Mouse (Mus musculus) embryonic facial prominence, embryonic 10.5 days (tissue): ENCODE measurements around the gene 0610040J01Rik. TPM values are rescaled to one million over a fixed set of nuclear protein-coding genes. Genes with fewer than 3 reads are reported as not detected.
"Not testable (repeated sequence)": the region's sequence is repeated elsewhere in the genome, so short reads cannot be mapped to it uniquely, and the experiment has no call there.

Experiments
- DNase-seq: peaks from one replicate; pipeline ENCODE4 v3.0.0-alpha.2; 2017; ENCODE audit warnings: low spot score
- H3K27ac ChIP-seq: fragments of 300-500 bp; sonication (generic); replicated peaks from 2 replicates; pipeline ENCODE4 v1.5.1; 2016; ENCODE audit warnings: mild to moderate bottlenecking
- H3K27me3 ChIP-seq: fragments of 300-500 bp; sonication (generic); replicated peaks from 2 replicates; pipeline ENCODE4 v1.6.1; 2016; ENCODE audit warnings: low read depth, mild to moderate bottlenecking; ENCODE audit not compliant: poor library complexity, severe bottlenecking
- H3K36me3 ChIP-seq: fragments of 300-500 bp; sonication (generic); replicated peaks from 2 replicates; pipeline ENCODE4 v1.6.1; 2016; ENCODE audit warnings: mild to moderate bottlenecking, moderate library complexity
- H3K4me1 ChIP-seq: fragments of 300-500 bp; sonication (generic); 2 replicates; pipeline ENCODE4 v1.6.1; 2016
- H3K4me3 ChIP-seq: fragments of 300-500 bp; sonication (generic); 2 replicates; pipeline ENCODE4 v1.5.1; 2016; ENCODE audit warnings: mild to moderate bottlenecking, moderate library complexity
- H3K9me3 ChIP-seq: fragments of 300-500 bp; sonication (generic); 2 replicates; pipeline ENCODE4 v1.6.1; 2016; ENCODE audit warnings: mild to moderate bottlenecking
- WGBS: fragments of 180-500 bp; shearing (Covaris S2); methylation state at CpG from one replicate; pipeline ENCODE4 v1.1.7; 2016; 5-methylcytosine and 5-hydroxymethylcytosine counted together
- polyA plus RNA-seq: library from polyadenylated mRNA; unstranded; fragments of >200 nt; fragmentation: Nextera tagmentation; extraction: Ambion mirVana; gene quantifications from 2 replicates; pipeline ENCODE4 v1.2.1, GENCODE M21; 2016

0610040J01Rik gene
- polyA plus RNA-seq, 1 experiment from 2014 or later = 4.5 TPM

DNA sequence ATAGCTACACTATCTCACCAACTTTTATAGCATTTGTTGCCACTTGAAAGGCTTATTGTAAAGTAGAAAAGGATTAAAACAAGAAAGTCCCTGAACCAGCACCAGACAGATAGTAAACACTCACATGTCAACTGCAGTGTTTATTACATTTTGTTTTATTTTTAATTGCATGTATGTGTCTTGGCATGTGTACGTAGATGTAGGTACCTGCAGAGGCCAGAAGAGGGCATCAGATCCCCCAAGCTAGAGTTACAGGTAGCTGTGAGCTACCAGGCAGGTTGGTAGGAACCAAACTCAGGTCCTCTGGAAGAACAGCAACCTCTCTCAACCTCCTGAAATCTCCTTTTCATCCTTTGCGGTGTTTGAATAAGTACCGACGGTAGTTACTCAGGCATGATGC lies 74.9 kb downstream of the 0610040J01Rik start:
- Histone ChIP-seq H3K27me3 (no peaks in the 10 kb centered on the region), H3K36me3 (no peaks in the 10 kb centered on the region), H3K27ac (no peak overlapping the region), H3K4me3 (no peak overlapping the region), H3K4me1 (no peaks in the 10 kb centered on the region), H3K9me3 (no peaks in the 10 kb centered on the region)
- 94% methylated on average over 4 of the region's 4 CpGs for WGBS
- no peak for DNase-seq

GRCm38 (mm10) chr5:63891241-63891640 lies 79.1 kb downstream of the 0610040J01Rik start:
- Histone ChIP-seq H3K9me3 (no peaks in the 10 kb centered on the region), H3K36me3 (no peaks in the 10 kb centered on the region), H3K27ac (no peak overlapping the region), H3K4me1 (no peaks in the 10 kb centered on the region), H3K27me3 (no peaks in the 10 kb centered on the region), H3K4me3 (no peak overlapping the region)
- WGBS = 82% methylated on average over 4 of the region's 4 CpGs
- DNase-seq = no peak

DNA sequence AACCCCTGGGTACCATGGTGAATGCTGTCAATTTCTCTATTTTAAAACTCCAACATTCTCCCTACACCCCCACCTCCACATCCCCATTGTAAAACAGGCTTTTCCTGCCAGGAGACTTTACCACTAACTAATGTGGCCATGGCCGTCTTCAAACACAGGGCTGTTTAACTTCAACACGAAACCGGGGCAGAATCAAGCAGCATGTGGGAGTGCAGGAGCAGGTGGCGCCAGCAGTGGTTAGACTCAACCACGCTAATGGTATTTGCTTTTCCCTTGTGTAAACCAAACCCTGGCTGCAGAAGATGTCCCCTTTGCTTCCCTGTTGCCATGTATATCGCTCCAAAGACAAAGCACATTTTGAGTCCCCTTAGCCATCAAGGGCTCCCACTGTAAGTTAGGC lies 79.7 kb downstream of the 0610040J01Rik start:
- DNase-seq = no peak
- 86% methylated on average over 6 of the region's 6 CpGs for WGBS

GRCm38 (mm10) chr5:63897001-63897819 lies 85.0 kb downstream of the 0610040J01Rik start:
- not testable (repeated sequence) for H3K36me3 ChIP-seq, H3K4me3 ChIP-seq, DNase-seq, H3K4me1 ChIP-seq, H3K9me3 ChIP-seq, H3K27me3 ChIP-seq, H3K27ac ChIP-seq
- WGBS = 93% methylated on average over 5 of the region's 5 CpGs

More for the DNA sequence above, 79.7 kb downstream of the 0610040J01Rik start:
- no peaks in the 10 kb centered on the region for H3K9me3 ChIP-seq
- no peak overlapping the region for H3K27ac ChIP-seq
- H3K36me3 ChIP-seq = no peaks in the 10 kb centered on the region
- no peaks in the 10 kb centered on the region for H3K4me1 ChIP-seq
- no peaks in the 10 kb centered on the region for H3K27me3 ChIP-seq
- H3K4me3 ChIP-seq = no peak overlapping the region

DNA sequence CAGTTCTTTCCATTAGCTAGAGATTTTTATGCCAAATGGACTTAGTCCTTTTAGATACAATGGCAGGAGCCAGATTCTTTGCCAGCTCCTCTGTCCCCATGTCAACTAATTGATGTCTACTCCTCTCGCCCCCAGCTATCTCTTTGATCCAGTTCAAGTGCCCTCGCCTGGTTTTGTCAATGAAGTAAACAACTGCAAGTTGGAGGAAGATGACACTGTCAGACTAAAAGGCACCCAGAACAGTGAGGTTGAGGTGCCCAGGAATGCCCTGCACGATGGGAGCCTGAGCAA lies 85.6 kb downstream of the 0610040J01Rik start:
- Histone ChIP-seq H3K36me3 (no peaks in the 10 kb centered on the region), H3K27ac (no peak overlapping the region)
- WGBS = 85% methylated on average over 3 of the region's 3 CpGs

GRCm38 (mm10) chr5:63903329-63903728 lies 91.2 kb downstream of the 0610040J01Rik start:
- H3K4me3 ChIP-seq = no peak overlapping the region
- no peaks in the 10 kb centered on the region for H3K36me3 ChIP-seq
- no peaks in the 10 kb centered on the region for H3K27me3 ChIP-seq
- 85% methylated on average over 3 of the region's 3 CpGs for WGBS
- H3K27ac ChIP-seq = no peak overlapping the region
- DNase-seq = no peak
- H3K4me1 ChIP-seq = peaks cover 5% of the 10 kb centered on the region
- H3K9me3 ChIP-seq = no peaks in the 10 kb centered on the region

More for the DNA sequence above, 85.6 kb downstream of the 0610040J01Rik start:
- DNase-seq = no peak
- no peaks in the 10 kb centered on the region for H3K4me1 ChIP-seq
- no peaks in the 10 kb centered on the region for H3K27me3 ChIP-seq
- no peaks in the 10 kb centered on the region for H3K9me3 ChIP-seq
- no peak overlapping the region for H3K4me3 ChIP-seq

- Histone ChIP-seq H3K27ac (no peak overlapping the region), H3K9me3 (no peaks in the 10 kb centered on the region), H3K27me3 (no peaks in the 10 kb centered on the region), H3K4me1 (peaks cover 5% of the 10 kb centered on the region), H3K4me3 (no peak overlapping the region), H3K36me3 (peaks cover 9% of the 10 kb centered on the region; the same call in 1 of the 2 replicates)
- WGBS = 45% methylated on average over 13 of the region's 13 CpGs
- DNase-seq = peak; percentile 85
Measured at GRCm38 (mm10) chr5:63906149-63907093, 94.3 kb downstream of the 0610040J01Rik start.

DNA sequence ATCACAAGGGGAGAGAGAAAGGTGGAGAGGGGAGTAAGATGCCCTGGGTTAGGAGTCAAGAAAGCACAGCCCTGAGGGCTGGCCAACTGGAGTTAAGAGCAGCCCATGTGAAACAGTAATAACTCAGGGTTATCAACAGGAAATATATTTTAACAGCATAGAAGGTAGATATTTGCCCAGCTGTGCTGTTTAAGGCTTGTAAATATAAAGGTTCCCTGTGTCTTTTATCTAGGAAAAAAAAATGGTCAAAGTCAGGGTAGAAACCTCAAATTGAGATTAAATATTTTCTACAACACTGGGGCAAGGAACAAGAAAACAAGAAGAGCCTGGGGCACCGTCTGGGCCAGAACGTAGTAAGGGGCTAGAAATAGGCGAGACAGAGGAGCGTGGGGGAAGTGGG lies 95.3 kb downstream of the 0610040J01Rik start:
- Histone ChIP-seq H3K36me3 (peaks cover 9% of the 10 kb centered on the region; the same call in 1 of the 2 replicates), H3K4me3 (no peak overlapping the region), H3K27me3 (no peaks in the 10 kb centered on the region), H3K4me1 (peaks cover 5% of the 10 kb centered on the region), H3K9me3 (no peaks in the 10 kb centered on the region), H3K27ac (no peak overlapping the region)
- 55% methylated on average over 4 of the region's 4 CpGs for WGBS
- no peak for DNase-seq

- Histone ChIP-seq H3K36me3 (peaks cover 12% of the 10 kb centered on the region; the same call in 1 of the 2 replicates), H3K4me3 (no peak overlapping the region), H3K4me1 (peaks cover 5% of the 10 kb centered on the region), H3K27ac (no peak overlapping the region), H3K27me3 (no peaks in the 10 kb centered on the region), H3K9me3 (no peaks in the 10 kb centered on the region)
- DNase-seq = no peak
- 87% methylated on average over 10 of the region's 10 CpGs for WGBS
Measured at GRCm38 (mm10) chr5:63910171-63910960, 98.2 kb downstream of the 0610040J01Rik start.

DNA sequence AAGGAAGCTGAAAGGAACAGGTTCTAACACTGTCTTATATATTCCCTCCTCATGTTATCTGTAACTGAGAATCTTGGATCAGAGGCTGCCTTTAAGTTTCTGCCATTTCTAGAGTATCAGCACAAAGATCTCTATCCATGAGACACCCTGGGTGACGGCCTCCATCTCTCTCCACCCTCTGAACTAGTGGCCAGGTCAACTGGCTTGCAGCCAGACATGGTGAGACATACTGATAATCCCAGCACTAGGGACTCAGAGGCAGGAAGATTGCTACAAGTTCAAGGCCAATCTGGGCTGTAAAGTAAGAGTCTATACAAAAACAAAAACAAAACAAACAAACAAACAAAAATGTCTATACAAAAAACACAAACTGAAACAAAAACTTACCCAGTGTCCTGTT lies 102.7 kb downstream of the 0610040J01Rik start:
- no peaks in the 10 kb centered on the region for H3K27me3 ChIP-seq
- WGBS = 83% methylated on average over 1 of the region's 1 CpGs
- no peaks in the 10 kb centered on the region for H3K4me1 ChIP-seq
- peaks cover 15% of the 10 kb centered on the region for H3K36me3 ChIP-seq
- no peak for DNase-seq
- no peak overlapping the region for H3K4me3 ChIP-seq
- no peak overlapping the region for H3K27ac ChIP-seq
- H3K9me3 ChIP-seq = no peaks in the 10 kb centered on the region

GRCm38 (mm10) chr5:63916457-63917139 lies 104.4 kb downstream of the 0610040J01Rik start:
- Histone ChIP-seq H3K4me3 (no peak overlapping the region), H3K36me3 (peaks cover 6% of the 10 kb centered on the region), H3K4me1 (no peaks in the 10 kb centered on the region), H3K9me3 (no peaks in the 10 kb centered on the region), H3K27ac (no peak overlapping the region), H3K27me3 (no peaks in the 10 kb centered on the region)
- 89% methylated on average over 10 of the region's 10 CpGs for WGBS
- DNase-seq = no peak

GRCm38 (mm10) chr5:63918201-63918600 lies 106.0 kb downstream of the 0610040J01Rik start:
- no peak overlapping the region for H3K4me3 ChIP-seq
- H3K36me3 ChIP-seq = peaks cover 17% of the 10 kb centered on the region
- DNase-seq = no peak
- H3K27ac ChIP-seq = no peak overlapping the region
- H3K27me3 ChIP-seq = no peaks in the 10 kb centered on the region
- 79% methylated on average over 4 of the region's 4 CpGs for WGBS
- no peaks in the 10 kb centered on the region for H3K9me3 ChIP-seq
- 0 out of 2 replicates have a peak, but pooled peaks cover under 1% of the 10 kb centered on the region for H3K4me1 ChIP-seq
